Mouse (Mus musculus) heart, embryonic 10.5 days (tissue): ENCODE results near the gene Fam102b. TPM values are rescaled to one million over a fixed set of nuclear protein-coding genes. Genes with fewer than 3 reads are reported as not detected.
A peak's percentile ranks its signal among the peaks of the same experiment; 100 is the strongest.

Source experiments
- DNase-seq: peaks from one replicate; pipeline ENCODE4 v3.0.0-alpha.2; 2017; ENCODE audit warnings: low spot score
- H3K27ac ChIP-seq: fragments of 300-500 bp; sonication (generic); 2 replicates; pipeline ENCODE4 v1.5.1; 2016; ENCODE audit warnings: mild to moderate bottlenecking
- H3K27me3 ChIP-seq: fragments of 300-500 bp; sonication (generic); 2 replicates; pipeline ENCODE4 v1.6.1; 2016; ENCODE audit warnings: mild to moderate bottlenecking; ENCODE audit not compliant: poor library complexity, insufficient read depth, severe bottlenecking
- H3K36me3 ChIP-seq: fragments of 300-500 bp; sonication (generic); 2 replicates; pipeline ENCODE4 v1.6.1; 2016; ENCODE audit warnings: mild to moderate bottlenecking, moderate library complexity
- H3K4me1 ChIP-seq: fragments of 300-500 bp; sonication (generic); 2 replicates; pipeline ENCODE4 v1.6.1; 2016; ENCODE audit warnings: mild to moderate bottlenecking
- H3K4me3 ChIP-seq: fragments of 300-500 bp; sonication (generic); 2 replicates; pipeline ENCODE4 v1.5.1; 2016; ENCODE audit warnings: mild to moderate bottlenecking, moderate library complexity
- H3K9me3 ChIP-seq: fragments of 300-500 bp; sonication (generic); 2 replicates; pipeline ENCODE4 v1.6.1; 2016; ENCODE audit warnings: mild to moderate bottlenecking, moderate library complexity
- WGBS: fragments of 180-500 bp; shearing (Covaris S2); methylation state at CpG from one replicate; pipeline ENCODE4 v1.1.7; 2016; 5-methylcytosine and 5-hydroxymethylcytosine counted together
- polyA plus RNA-seq: library from polyadenylated mRNA; unstranded; fragments of >200 nt; fragmentation: Nextera tagmentation; extraction: Ambion mirVana; gene quantifications from 2 replicates; pipeline ENCODE4 v1.2.1, GENCODE M21; 2016

Fam102b gene
- polyA plus RNA-seq, 1 experiment from 2014 or later, result 5.6 TPM

- 91% methylated on average over 3 of the region's 3 CpGs for WGBS
- no peak overlapping the region for H3K4me3 ChIP-seq
- no peaks in the 10 kb centered on the region for H3K9me3 ChIP-seq
- no peak for DNase-seq
- no peaks in the 10 kb centered on the region for H3K27me3 ChIP-seq
- peaks cover 7% of the 10 kb centered on the region; the same call in 1 of the 2 replicates for H3K36me3 ChIP-seq
- H3K4me1 ChIP-seq, result peaks cover 7% of the 10 kb centered on the region
- no peak overlapping the region for H3K27ac ChIP-seq
These were observed 61.4 kb downstream of the Fam102b start for GRCm38 (mm10) chr3:108966051-108966450.

DNA sequence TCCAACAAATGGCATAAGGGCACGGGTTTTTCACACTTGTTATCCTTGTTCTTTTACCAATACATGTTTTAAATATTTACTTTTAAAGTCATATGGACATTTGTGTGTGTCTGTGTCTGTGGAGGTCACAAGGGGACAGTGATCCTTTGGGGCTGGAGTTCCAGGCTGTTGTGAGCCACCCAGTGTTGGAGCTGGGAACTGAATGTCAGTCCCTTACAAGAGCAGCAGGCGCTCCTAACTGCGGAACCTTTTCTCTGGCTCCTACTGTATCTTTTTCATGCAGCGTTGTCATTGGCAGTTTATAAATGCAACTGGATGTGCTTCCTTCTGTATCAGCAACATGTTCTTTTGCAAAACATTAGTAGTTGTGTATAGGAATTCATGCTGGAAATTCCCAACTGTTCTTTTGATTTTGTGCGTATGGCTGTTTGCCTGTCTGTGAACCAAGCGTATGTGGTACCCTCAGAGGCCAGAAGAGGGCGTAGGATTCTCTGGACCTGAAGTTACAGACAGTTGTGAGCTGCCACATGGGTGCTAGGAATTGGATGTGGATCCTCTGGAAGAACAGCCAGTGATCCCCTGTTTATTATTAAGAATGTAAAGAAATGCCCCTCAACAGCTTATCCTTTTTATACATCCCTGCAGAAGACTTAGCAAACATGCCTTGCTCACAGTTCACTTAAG, 62.9 kb downstream of the Fam102b start:
- H3K4me1 ChIP-seq, result peaks cover 8% of the 10 kb centered on the region
- DNase-seq, result no peak
- H3K27me3 ChIP-seq, result no peaks in the 10 kb centered on the region
- no peaks in the 10 kb centered on the region for H3K36me3 ChIP-seq
- H3K4me3 ChIP-seq, result no peak overlapping the region
- WGBS, result 67% methylated on average over 7 of the region's 7 CpGs
- H3K9me3 ChIP-seq, result no peaks in the 10 kb centered on the region
- H3K27ac ChIP-seq, result no peak overlapping the region

- Histone ChIP-seq H3K4me1 (peaks cover 8% of the 10 kb centered on the region), H3K9me3 (no peaks in the 10 kb centered on the region), H3K27ac (no peak overlapping the region), H3K36me3 (no peaks in the 10 kb centered on the region), H3K27me3 (no peaks in the 10 kb centered on the region), H3K4me3 (no peak overlapping the region)
- DNase-seq, result no peak
- WGBS, result 87% methylated on average over 3 of the region's 3 CpGs
These were observed 63.6 kb downstream of the Fam102b start for GRCm38 (mm10) chr3:108963776-108964175.

DNA sequence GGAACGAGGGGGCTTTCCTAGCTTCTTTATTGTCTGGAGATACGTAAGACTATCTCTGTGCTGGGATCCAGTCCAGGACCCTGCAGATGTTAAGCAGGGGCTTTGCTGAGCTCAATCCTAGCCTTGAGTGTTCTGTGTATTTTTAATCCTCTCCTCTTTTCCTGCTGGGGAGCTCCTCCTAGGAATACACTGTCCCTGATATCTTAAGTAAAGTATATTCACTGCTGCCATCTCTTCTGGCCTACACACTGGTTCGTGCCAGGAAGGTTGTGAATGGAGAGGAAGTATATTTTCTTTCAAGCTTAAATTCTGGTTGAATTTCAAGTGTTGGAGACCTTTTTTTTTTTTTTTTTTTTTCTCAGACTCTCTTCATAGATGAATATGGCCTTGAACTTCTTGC, 64.1 kb downstream of the Fam102b start:
- Histone ChIP-seq H3K9me3 (no peaks in the 10 kb centered on the region), H3K4me3 (no peak overlapping the region), H3K4me1 (peaks cover 8% of the 10 kb centered on the region), H3K36me3 (no peaks in the 10 kb centered on the region), H3K27ac (no peak overlapping the region), H3K27me3 (no peaks in the 10 kb centered on the region)
- WGBS, result 80% methylated on average over 3 of the region's 3 CpGs
- DNase-seq, result no peak

GRCm38 (mm10) chr3:108961655-108962054, 65.8 kb downstream of the Fam102b start:
- no peaks in the 10 kb centered on the region for H3K9me3 ChIP-seq
- WGBS, result 46% methylated on average over 6 of the region's 6 CpGs
- no peak overlapping the region for H3K4me3 ChIP-seq
- H3K4me1 ChIP-seq, result peaks cover 8% of the 10 kb centered on the region
- no peak for DNase-seq
- H3K36me3 ChIP-seq, result no peaks in the 10 kb centered on the region
- no peaks in the 10 kb centered on the region for H3K27me3 ChIP-seq
- no peak overlapping the region for H3K27ac ChIP-seq

GRCm38 (mm10) chr3:108961226-108961625, 66.2 kb downstream of the Fam102b start:
- peaks cover 8% of the 10 kb centered on the region for H3K4me1 ChIP-seq
- H3K27ac ChIP-seq, result no peak overlapping the region
- DNase-seq, result no peak
- no peak overlapping the region for H3K4me3 ChIP-seq
- H3K27me3 ChIP-seq, result no peaks in the 10 kb centered on the region
- no peaks in the 10 kb centered on the region for H3K36me3 ChIP-seq
- H3K9me3 ChIP-seq, result no peaks in the 10 kb centered on the region
- WGBS, result 50% methylated on average over 7 of the region's 7 CpGs

GRCm38 (mm10) chr3:108959680-108960295, 67.6 kb downstream of the Fam102b start:
- Histone ChIP-seq H3K27me3 (no peaks in the 10 kb centered on the region), H3K27ac (no peak overlapping the region), H3K36me3 (no peaks in the 10 kb centered on the region), H3K4me3 (no peak overlapping the region), H3K9me3 (no peaks in the 10 kb centered on the region), H3K4me1 (peaks cover 8% of the 10 kb centered on the region)
- 71% methylated on average over 13 of the region's 13 CpGs for WGBS
- DNase-seq, result no peak

GRCm38 (mm10) chr3:108957976-108958375, 69.4 kb downstream of the Fam102b start:
- Histone ChIP-seq H3K9me3 (no peaks in the 10 kb centered on the region), H3K27ac (no peak overlapping the region), H3K36me3 (no peaks in the 10 kb centered on the region), H3K4me1 (peaks cover 8% of the 10 kb centered on the region), H3K4me3 (no peak overlapping the region), H3K27me3 (no peaks in the 10 kb centered on the region)
- no peak for DNase-seq

- no peak for DNase-seq
These were observed 86.4 kb downstream of the Fam102b start for GRCm38 (mm10) chr3:108940996-108941395.

DNA sequence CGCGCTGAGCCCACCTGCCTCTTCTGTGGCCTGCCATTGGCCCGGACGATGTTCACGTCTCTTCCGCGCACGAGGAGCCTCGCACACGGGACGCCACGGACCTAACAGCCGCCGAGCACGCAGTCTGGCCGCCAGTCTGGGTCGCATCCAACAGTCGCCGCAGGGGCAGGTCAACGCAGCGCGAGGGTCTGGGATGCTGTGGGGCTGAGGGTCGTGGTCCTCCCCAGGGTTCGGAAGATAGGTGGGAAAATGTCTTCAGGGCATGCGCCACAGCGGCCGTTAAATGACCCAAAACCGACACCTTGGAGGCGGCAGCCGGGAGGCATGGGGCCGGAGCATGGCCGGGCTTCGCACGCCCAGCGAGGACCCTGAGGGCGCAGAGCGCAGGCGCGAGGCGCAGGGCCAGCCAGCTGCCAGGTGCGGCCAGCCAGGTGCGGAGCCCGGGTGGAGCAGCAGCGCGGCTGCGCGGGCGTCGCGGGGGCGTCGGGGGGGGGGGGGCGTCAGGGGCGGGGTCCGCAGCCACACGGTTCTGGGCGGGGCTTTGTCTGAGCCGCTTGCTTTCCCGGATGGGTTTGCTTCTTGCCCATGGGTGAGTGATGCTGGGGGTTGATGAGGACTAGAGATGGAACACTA, 87.3 kb downstream of the Fam102b start, which contains the start of gene Gm9857:
Gene Gm9857, minus strand, starts transcription at position 445 of the 633 bp plus-strand sequence.
- H3K9me3 ChIP-seq, result no peaks in the 10 kb centered on the region
- H3K4me3 ChIP-seq, result peak within 1 kb of the TSS; percentile 57
- H3K27me3 ChIP-seq, result peaks cover 11% of the 10 kb centered on the region; the same call in 1 of the 2 replicates
- no peak for DNase-seq
- 39% methylated on average over 59 of the region's 59 CpGs for WGBS
- H3K27ac ChIP-seq, result peak within 1 kb of the TSS; percentile 49
- 0 out of 2 replicates have a peak, but pooled peaks cover 5% of the 10 kb centered on the region for H3K4me1 ChIP-seq
- H3K36me3 ChIP-seq, result no peaks in the 10 kb centered on the region

More at GRCm38 (mm10) chr3:108940996-108941395, 86.4 kb downstream of the Fam102b start:
- Histone ChIP-seq H3K27me3 (peaks cover 11% of the 10 kb centered on the region; the same call in 1 of the 2 replicates), H3K9me3 (no peaks in the 10 kb centered on the region), H3K4me1 (0 out of 2 replicates have a peak, but pooled peaks cover 5% of the 10 kb centered on the region), H3K4me3 (no peak overlapping the region), H3K36me3 (no peaks in the 10 kb centered on the region), H3K27ac (no peak overlapping the region)
- WGBS, result 86% methylated on average over 10 of the region's 10 CpGs

GRCm38 (mm10) chr3:108939573-108939972, 87.8 kb downstream of the Fam102b start, which contains the start of gene Henmt1:
Henmt1 (plus strand) TSS chr3:108939873.
- WGBS, result 84% methylated on average over 5 of the region's 5 CpGs
- Histone ChIP-seq H3K4me3 (peak within 1 kb of the TSS; percentile 57), H3K4me1 (0 out of 2 replicates have a peak, but pooled peaks cover 5% of the 10 kb centered on the region), H3K27me3 (peaks cover 11% of the 10 kb centered on the region; the same call in 1 of the 2 replicates), H3K9me3 (no peaks in the 10 kb centered on the region), H3K36me3 (no peaks in the 10 kb centered on the region), H3K27ac (peak within 1 kb of the TSS; percentile 49)
- DNase-seq, result no peak

- H3K4me3 ChIP-seq, result no peak overlapping the region
- no peaks in the 10 kb centered on the region for H3K9me3 ChIP-seq
- H3K4me1 ChIP-seq, result 0 out of 2 replicates have a peak, but pooled peaks cover 5% of the 10 kb centered on the region
- peaks cover 11% of the 10 kb centered on the region; the same call in 1 of the 2 replicates for H3K27me3 ChIP-seq
- no peak for DNase-seq
- 86% methylated on average over 5 of the region's 5 CpGs for WGBS
- no peak overlapping the region for H3K27ac ChIP-seq
- no peaks in the 10 kb centered on the region for H3K36me3 ChIP-seq
These were observed 88.7 kb downstream of the Fam102b start for GRCm38 (mm10) chr3:108938691-108939090.

DNA sequence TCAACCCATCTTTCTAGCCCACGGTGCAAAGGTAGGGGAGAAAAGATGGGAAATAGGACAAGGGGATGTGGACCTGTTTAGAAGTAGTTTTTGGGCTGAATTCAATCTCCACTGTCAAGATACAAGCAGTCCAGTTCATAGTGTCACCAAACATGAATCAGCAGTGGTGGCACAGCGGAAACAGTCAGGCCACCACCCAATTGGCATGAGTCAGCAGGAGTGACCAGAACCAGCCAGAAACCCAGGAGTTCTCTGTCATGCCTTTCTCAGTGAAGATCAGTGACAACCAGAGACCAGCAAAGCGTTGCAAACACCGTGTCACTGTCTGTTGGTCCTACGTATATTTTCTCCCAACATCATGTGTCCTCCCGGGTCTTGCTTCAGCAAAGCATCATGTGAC, 93.8 kb downstream of the Fam102b start:
- Histone ChIP-seq H3K4me3 (no peak overlapping the region), H3K36me3 (no peaks in the 10 kb centered on the region), H3K9me3 (no peaks in the 10 kb centered on the region), H3K27ac (no peak overlapping the region), H3K27me3 (no peaks in the 10 kb centered on the region), H3K4me1 (no peaks in the 10 kb centered on the region)
- 83% methylated on average over 6 of the region's 6 CpGs for WGBS
- no peak for DNase-seq
